Mouse (Mus musculus) thymus, postnatal 4 days (tissue): ENCODE results near the gene Slc22a18.

Experiments
- DNase-seq: peaks from one replicate; pipeline ENCODE4 v3.0.0; 2021

Gene Slc22a18

GRCm38 (mm10) chr7:143473347-143474101 lies at the start of gene Slc22a18:
TSS of gene Slc22a18 (plus strand) at chr7:143473736.
- DNase-seq = no peak

GRCm38 (mm10) chr7:143428142-143428813 lies 45.3 kb upstream of the Slc22a18 start:
- DNase-seq = no peak

GRCm38 (mm10) chr7:143428814-143429499 lies 44.6 kb upstream of the Slc22a18 start:
- no peak for DNase-seq

- no peak for DNase-seq
Measured at GRCm38 (mm10) chr7:143432631-143433030, 40.9 kb upstream of the Slc22a18 start.

GRCm38 (mm10) chr7:143433331-143433730 lies 40.2 kb upstream of the Slc22a18 start:
- DNase-seq = no peak

GRCm38 (mm10) chr7:143437231-143437893 lies 36.2 kb upstream of the Slc22a18 start:
- DNase-seq = no peak

GRCm38 (mm10) chr7:143437894-143438581 lies 35.5 kb upstream of the Slc22a18 start:
- DNase-seq = no peak

GRCm38 (mm10) chr7:143438965-143439364 lies 34.6 kb upstream of the Slc22a18 start:
- DNase-seq = no peak

- no peak for DNase-seq
Measured at GRCm38 (mm10) chr7:143444580-143444954, 29.0 kb upstream of the Slc22a18 start.

- DNase-seq = no peak
Measured at GRCm38 (mm10) chr7:143444955-143445648, 28.4 kb upstream of the Slc22a18 start.

- peak; percentile 23 for DNase-seq
Measured at GRCm38 (mm10) chr7:143445651-143446460, 27.7 kb upstream of the Slc22a18 start.

- DNase-seq = no peak
Measured at GRCm38 (mm10) chr7:143447130-143447529, 26.4 kb upstream of the Slc22a18 start.

- DNase-seq = peak; percentile 22
Measured at GRCm38 (mm10) chr7:143458963-143459331, 14.6 kb upstream of the Slc22a18 start.

GRCm38 (mm10) chr7:143459332-143460211 lies 14.0 kb upstream of the Slc22a18 start:
- peak; percentile 54 for DNase-seq

- DNase-seq = no peak
Measured at GRCm38 (mm10) chr7:143460217-143460834, 13.2 kb upstream of the Slc22a18 start.

GRCm38 (mm10) chr7:143460874-143461273 lies 12.7 kb upstream of the Slc22a18 start, which contains the start of gene Cdkn1c:
TSS of gene Cdkn1c (minus strand) at chr7:143461050.
- DNase-seq = peak; percentile 93

GRCm38 (mm10) chr7:143461294-143461870 lies 12.2 kb upstream of the Slc22a18 start:
- no peak for DNase-seq

GRCm38 (mm10) chr7:143461920-143462319 lies 11.6 kb upstream of the Slc22a18 start:
- peak; percentile 52 for DNase-seq

- DNase-seq = no peak
Measured at GRCm38 (mm10) chr7:143462516-143462915, 11.0 kb upstream of the Slc22a18 start.
